Comparison of ENCODE assay signal across 11 mouse cellular contexts in the genomic region with DNA sequence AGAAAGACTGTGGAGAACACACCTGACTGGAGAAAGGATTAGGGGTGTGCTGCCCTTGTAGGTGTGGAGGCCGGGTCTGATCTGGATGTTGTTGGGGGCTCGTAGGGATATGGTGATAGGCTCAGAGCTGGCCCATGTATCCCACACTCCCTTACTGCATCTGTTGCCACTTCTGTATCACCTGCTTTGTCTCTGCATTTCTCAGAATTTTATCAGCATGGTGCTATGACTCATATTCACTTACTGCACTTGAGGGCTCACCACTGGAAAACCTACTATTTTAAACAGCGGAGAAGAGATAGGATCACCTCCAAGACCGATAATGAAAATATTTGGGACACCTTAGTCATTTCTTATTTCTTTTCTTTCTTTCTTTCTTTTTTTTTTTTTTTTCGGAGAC. TPM values are rescaled to one million over a fixed set of nuclear protein-coding genes. Genes with fewer than 3 reads are reported as not detected.
DNase-seq lines count a peak whose midpoint lies in the region; ATAC-seq and TF ChIP-seq lines count a peak whose summit lies in the region.
"Had no signal": no experiment of that assay in that cellular context is flagged by ENCODE, and none has a peak within 500 bp of the region (broad histone marks: within the 10 kb centered on the region; RNA-seq: fewer than 3 reads in every experiment).

No protein-coding gene starts in this region.

- DNase-seq in heart, postnatal 0 days (ENCODE audit: low spot score): peak; percentile 76
- DNase-seq in heart, postnatal 4 days: no peak
- peak; percentile 16 for DNase-seq in MEL-GATA-1-ER (ENCODE audit: extremely low read depth, low read depth)
- DNase-seq in midbrain, embryonic 10.5 days (ENCODE audit: low spot score): no peak
- no peak for DNase-seq in adrenal gland, postnatal 4 days (ENCODE audit: low spot score in 2 of 2)
- no peak for DNase-seq in layer of hippocampus, postnatal 36 days
- DNase-seq: adrenal gland, adult 2 months; thymus, postnatal 4 days had no signal

- H3K27me3 ChIP-seq in heart, postnatal 0 days (ENCODE audit: control insufficient read depth, insufficient read depth, low read length): no peaks in the 10 kb centered on the region
- no peaks in the 10 kb centered on the region for H3K27me3 ChIP-seq in hindbrain, embryonic 15.5 days
- H3K27me3 ChIP-seq in midbrain, embryonic 10.5 days (ENCODE audit: low read depth, poor library complexity, severe bottlenecking): peaks cover 13% of the 10 kb centered on the region

- peak overlapping the region; percentile 76; the same call in 1 of the 2 replicates for H3K4me2 ChIP-seq in heart, postnatal 0 days (ENCODE audit: low read depth, low read length)
- peak overlapping the region; percentile 59 for H3K4me2 ChIP-seq in hindbrain, embryonic 15.5 days

- peaks cover 13% of the 10 kb centered on the region; the same call in 1 of the 2 replicates for H3K4me1 ChIP-seq in heart, postnatal 0 days (ENCODE audit: control insufficient read depth, insufficient read depth)
- peaks cover 3% of the 10 kb centered on the region; the same call in 1 of the 2 replicates for H3K4me1 ChIP-seq in hindbrain, embryonic 15.5 days (replicated peaks)
- peaks cover 9% of the 10 kb centered on the region; the same call in 1 of the 2 replicates for H3K4me1 ChIP-seq in midbrain, embryonic 10.5 days

- ATAC-seq in heart, postnatal 0 days (ENCODE audit: insufficient read depth, low read depth): peak; percentile 56
- no peak for ATAC-seq in hindbrain, embryonic 15.5 days (ENCODE audit: low FRiP score, low read depth)
- ATAC-seq in CD4-positive, CD25-positive, alpha-beta regulatory T cell, adult 4 months: no peak

- TF ChIP-seq CTCF in heart, postnatal 0 days (IDR thresholded peaks at IDR 0.05; ENCODE audit: low read depth): no peak

- no peaks in the 10 kb centered on the region for H3K9me3 ChIP-seq in heart, postnatal 0 days (replicated peaks; ENCODE audit: control insufficient read depth, low read length)
- H3K9me3 ChIP-seq in hindbrain, embryonic 15.5 days: no peaks in the 10 kb centered on the region
- H3K9me3 ChIP-seq in midbrain, embryonic 10.5 days (replicated peaks): no peaks in the 10 kb centered on the region

- 32% methylated on average over 5 of the region's 5 CpGs for WGBS in heart, postnatal 0 days
- WGBS in hindbrain, embryonic 15.5 days: 93% methylated on average over 5 of the region's 5 CpGs
- 91% methylated on average over 5 of the region's 5 CpGs for whole genome bisulfite sequencing in midbrain, embryonic 10.5 days

- H3K9ac ChIP-seq in heart, postnatal 0 days (replicated peaks; ENCODE audit: low read depth, low read length): no peak overlapping the region
- H3K9ac ChIP-seq in hindbrain, embryonic 15.5 days: no peak overlapping the region

- no peaks in the 10 kb centered on the region for H3K36me3 ChIP-seq in heart, postnatal 0 days (replicated peaks; ENCODE audit: control insufficient read depth, insufficient read depth, low read length)
- no peaks in the 10 kb centered on the region for H3K36me3 ChIP-seq in hindbrain, embryonic 15.5 days
- H3K36me3 ChIP-seq in midbrain, embryonic 10.5 days: no peaks in the 10 kb centered on the region

- H3K4me3 ChIP-seq in heart, postnatal 0 days (ENCODE audit: low read depth, low read length): no peak overlapping the region
- peak overlapping the region; percentile 63; the same call in 1 of the 2 replicates for H3K4me3 ChIP-seq in hindbrain, embryonic 15.5 days
- 0 out of 2 replicates have a peak overlapping the region, but pooled peaks have one; percentile 71 for H3K4me3 ChIP-seq in midbrain, embryonic 10.5 days

- 0 out of 2 replicates have a peak, but pooled peaks have one; percentile 33 for TF ChIP-seq EP300 in heart, postnatal 0 days (IDR thresholded peaks at IDR 0.05; ENCODE audit: low read depth)

- H3K27ac ChIP-seq in heart, postnatal 0 days (ENCODE audit: low read depth): peak overlapping the region; percentile 94
- H3K27ac ChIP-seq in hindbrain, embryonic 15.5 days (replicated peaks): no peak overlapping the region
- no peak overlapping the region for H3K27ac ChIP-seq in midbrain, embryonic 10.5 days (replicated peaks)

RNA-seq across cellular contexts. Expression of gene Rd3, which starts 11.9 kb away (rescaled TPM):
- total RNA-seq in heart, postnatal 0 days (2014; rRNA removed; ENCODE audit: low replicate concordance): 0.34 and 2.4 TPM in 2 replicates
- 5.9 and 8.0 TPM in 2 replicates for polyA plus RNA-seq in heart, postnatal 0 days (2015; fragmentation: Nextera tagmentation; extraction: Ambion mirVana)
- total RNA-seq in heart, postnatal 4 days (2021): 1 to 10 TPM; 2.7 to 2.8 TPM
- 3.0 and 4.0 TPM in 2 replicates for polyA plus RNA-seq in hindbrain, embryonic 15.5 days (2015; fragmentation: Nextera tagmentation; extraction: Ambion mirVana)
- 0.62 and 0.82 TPM in 2 replicates for polyA plus RNA-seq in midbrain, embryonic 10.5 days (2016; fragmentation: Nextera tagmentation; extraction: Ambion mirVana)
- total RNA-seq in adrenal gland, postnatal 4 days (2021): under 1 TPM; 0.45 to 0.56 TPM
- total RNA-seq in layer of hippocampus, postnatal 36 days (2021): under 1 TPM; 0.22 to 0.51 TPM
- polyA plus RNA-seq in CD4-positive, CD25-positive, alpha-beta regulatory T cell, adult 4 months (2017; shearing (Covaris generic)): 1 to 10 TPM in 1 of 2 experiments, under 1 TPM in 1; 0.24 to 1.5 TPM
- total RNA-seq: granulocyte monocyte progenitor cell, adult 5-6 weeks had no signal

Comparison
In these comparisons a context has a peak if more than half of its experiments do, and no peak if none do; other contexts are left out.
1. DNase-seq: peak in heart, postnatal 0 days (single experiment) and MEL-GATA-1-ER (single experiment); none in heart, postnatal 4 days (single experiment), midbrain, embryonic 10.5 days (single experiment), adrenal gland, postnatal 4 days (0 of 2) and layer of hippocampus, postnatal 36 days (0 of 2).